Mouse (Mus musculus) adrenal gland, adult (tissue): ENCODE results near the gene Tmem33.

Experiments
- DNase-seq, 2 experiments: peaks; one replicate each; pipeline ENCODE4 v3.0.0; 2022 to 2023; ENCODE audit warnings: low spot score in 1 of 2; ENCODE audit not compliant: inconsistent age in 2 of 2

The Tmem33 gene

DNA sequence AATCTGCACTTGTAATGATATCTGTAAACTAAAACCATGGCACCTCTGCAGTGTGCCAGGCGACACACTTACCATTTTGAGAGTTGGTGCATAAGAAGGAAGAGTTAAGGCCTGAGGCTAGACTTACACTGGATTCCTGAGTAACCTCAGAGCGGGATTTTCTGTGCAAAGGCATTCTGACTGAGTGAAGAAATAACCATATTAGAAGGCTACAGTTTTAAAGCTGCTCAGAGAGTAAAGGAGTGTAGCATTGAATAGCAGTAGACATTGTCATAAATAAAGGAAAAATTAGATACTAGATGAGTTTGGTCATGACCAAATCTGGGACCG is 52.1 kb downstream of the Tmem33 start:
- DNase-seq = no peak

DNA sequence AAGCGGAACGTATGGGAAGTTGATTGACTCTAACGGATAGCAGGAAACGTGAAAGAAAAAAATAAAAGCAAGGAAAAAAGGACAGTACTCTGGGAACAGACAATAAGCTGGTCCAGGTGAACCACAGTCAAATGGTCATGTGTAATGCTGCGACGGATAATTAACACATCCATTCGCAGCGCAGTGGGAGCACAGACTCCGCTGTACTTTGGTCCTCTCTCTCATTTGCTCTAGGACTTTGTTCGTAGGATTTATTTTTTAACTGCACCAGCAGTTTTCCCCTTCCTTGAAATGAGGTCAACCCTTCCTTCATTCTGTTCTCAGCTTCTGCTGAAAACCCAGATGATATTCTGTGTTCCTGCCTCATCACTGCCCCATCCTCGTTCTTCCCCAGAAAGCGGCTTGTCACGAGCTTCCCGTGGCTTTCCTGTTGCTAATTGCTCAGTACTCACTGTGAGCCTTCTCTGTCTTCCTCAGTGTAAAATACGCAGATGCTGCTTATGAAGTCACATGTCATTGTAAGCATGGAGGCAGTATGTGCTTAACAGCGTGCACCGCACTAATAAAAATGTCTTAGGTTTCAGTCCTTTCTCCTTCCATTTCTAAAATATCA is 61.4 kb downstream of the Tmem33 start:
- no peak for DNase-seq

DNA sequence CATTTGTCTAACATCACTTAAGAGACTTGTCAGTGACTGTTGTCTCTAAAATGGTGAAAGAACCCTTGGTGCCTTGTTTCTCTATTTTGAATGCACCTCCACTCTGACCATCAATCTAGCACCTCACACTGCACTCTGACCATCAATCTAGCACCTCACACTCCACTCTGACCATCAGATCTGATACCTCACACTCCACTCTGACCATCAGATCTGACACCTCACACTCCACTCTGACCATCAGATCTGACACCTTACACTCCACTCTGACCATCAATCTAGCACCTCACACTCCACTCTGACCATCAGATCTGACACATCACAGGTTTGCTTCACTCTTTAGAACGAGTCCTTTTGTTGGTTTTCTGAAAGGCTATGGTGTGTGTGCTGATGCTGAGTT is 63.7 kb downstream of the Tmem33 start:
- no peak for DNase-seq

DNA sequence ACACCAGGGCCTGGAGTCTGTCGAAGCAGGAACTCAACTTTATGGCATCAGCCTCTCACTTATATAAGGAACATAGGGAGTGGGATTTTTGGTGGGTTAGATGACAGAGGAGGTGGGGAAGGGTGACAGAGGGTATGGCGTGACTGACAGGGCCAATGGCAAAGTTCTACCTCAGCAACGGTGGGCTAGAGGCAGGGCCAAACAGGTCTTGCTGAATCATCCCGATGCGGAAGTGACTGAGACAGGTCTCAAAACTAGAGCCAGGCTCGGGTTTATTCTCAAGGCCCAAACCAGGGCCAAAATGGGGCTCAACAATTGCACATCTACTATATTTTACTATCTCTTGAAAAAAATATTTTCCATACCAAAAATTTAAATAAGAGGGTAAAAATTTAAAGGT is 80.4 kb downstream of the Tmem33 start:
- no peak for DNase-seq
